Mouse (Mus musculus): ENCODE results near the gene Cgnl1.

Gene Cgnl1

DNA sequence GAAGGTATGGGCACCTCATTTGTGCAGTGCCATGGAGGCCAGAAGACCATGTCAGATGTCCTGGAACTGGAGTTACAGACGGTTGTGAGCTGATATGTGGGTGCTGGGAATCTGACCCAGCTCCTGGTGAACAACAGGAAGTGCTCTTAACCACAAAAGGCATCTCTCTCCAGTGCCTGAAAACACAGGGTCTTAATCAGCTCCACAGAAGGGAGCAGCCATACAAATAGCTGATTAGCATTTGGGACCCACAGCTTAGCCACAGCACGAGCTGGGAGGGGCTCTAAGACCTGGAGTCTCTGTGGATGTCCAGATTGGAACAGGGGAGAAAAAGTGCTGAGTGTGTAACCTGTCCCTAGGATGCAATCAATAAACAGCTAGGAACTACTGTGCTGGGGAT lies 4.5 kb downstream of the Cgnl1 start:
- DNase-seq (ENCODE audit: low spot score) = no peak

DNA sequence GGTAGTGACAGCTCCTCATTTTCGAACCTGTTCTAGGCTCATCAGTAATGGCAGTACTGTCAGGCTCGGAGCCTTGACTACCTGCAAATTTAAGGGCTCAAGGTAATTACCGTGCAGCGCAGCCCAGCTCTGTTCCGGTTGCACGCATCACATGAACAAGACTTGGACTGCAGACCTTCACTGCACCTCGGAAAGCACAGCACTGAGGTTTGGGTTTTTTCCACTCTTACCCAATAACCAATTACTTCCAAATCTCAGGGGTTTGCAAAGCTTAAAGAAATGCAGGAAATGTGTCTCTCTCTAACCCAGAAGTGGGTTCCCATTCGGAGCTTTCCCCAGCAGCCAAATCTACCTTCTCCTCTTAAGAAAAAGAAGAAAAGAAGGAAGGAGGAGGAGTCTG lies 5.1 kb downstream of the Cgnl1 start:
- DNase-seq (ENCODE audit: low spot score) = no peak

- DNase-seq (ENCODE audit: low spot score) = no peak
Measured at GRCm38 (mm10) chr9:71764551-71764950, 6.9 kb downstream of the Cgnl1 start.

DNA sequence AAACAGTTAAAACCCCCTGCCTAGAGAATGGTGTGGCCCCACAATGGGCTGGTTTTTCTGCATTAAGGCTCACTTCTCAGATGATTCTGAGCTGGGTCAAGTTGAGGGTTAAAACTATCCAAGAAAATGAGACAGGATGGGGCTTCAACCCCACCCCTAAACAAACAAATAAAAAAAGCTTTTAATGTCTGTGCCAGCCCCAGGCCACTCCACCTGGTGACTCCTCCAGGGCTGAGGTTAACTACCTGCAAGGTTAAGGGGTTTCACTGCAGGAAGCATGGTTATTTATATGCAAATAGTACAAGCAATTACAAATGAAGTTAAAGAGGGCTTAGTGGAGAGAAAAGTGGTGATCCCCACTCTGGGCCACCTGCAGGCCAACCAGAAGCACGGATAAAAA lies 8.1 kb downstream of the Cgnl1 start:
- no peak for DNase-seq (ENCODE audit: low spot score)

DNA sequence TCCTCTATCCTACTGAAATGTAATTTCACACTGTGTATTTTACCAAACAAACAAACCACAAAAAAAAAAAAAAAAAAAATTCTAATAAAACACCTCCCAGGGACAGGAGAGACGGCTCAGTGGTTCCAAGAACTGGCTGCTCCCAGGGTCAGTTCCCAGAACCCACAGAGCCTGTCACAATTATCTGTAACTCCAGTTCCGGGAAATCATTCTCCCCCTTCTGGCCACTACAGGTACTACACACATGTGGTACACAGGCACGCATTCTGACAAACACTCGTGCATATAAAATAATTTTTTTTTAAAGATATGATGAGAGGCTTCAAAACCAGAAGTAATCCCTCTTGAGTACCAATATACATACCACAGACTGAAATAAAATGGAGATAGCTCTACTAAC lies 9.7 kb downstream of the Cgnl1 start:
- DNase-seq (ENCODE audit: low spot score) = no peak

GRCm38 (mm10) chr9:71760518-71761141 lies 10.8 kb downstream of the Cgnl1 start:
- no peak for DNase-seq (ENCODE audit: low spot score)

- no peak for DNase-seq (ENCODE audit: low spot score)
Measured at GRCm38 (mm10) chr9:71759893-71760292, 11.5 kb downstream of the Cgnl1 start.

- DNase-seq (ENCODE audit: low spot score) = no peak
Measured at GRCm38 (mm10) chr9:71757386-71757785, 14.0 kb downstream of the Cgnl1 start.

GRCm38 (mm10) chr9:71756916-71757315 lies 14.5 kb downstream of the Cgnl1 start:
- DNase-seq (ENCODE audit: low spot score) = no peak

- DNase-seq (ENCODE audit: low spot score) = no peak
Measured at GRCm38 (mm10) chr9:71753981-71754380, 17.4 kb downstream of the Cgnl1 start.

DNA sequence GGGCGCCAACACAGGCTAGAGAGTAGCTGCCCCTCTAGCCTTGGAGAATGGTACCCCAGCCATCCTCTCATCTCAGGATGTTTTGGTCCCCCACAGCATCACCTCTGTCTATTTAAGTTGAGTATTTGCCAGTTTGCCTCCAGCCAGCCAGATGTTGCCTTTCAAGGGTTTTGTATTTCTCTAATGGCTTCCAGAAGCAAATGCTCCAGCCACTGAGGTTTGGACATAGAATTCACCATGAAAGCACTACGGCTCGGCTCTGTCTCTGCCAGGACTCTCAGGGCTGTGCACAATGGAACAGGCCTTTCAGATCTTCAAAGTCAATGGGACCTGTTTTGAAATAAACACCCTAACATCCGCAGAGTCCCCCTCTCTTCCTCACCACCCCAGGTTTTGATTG lies 17.9 kb downstream of the Cgnl1 start:
- DNase-seq (ENCODE audit: low spot score) = no peak

DNA sequence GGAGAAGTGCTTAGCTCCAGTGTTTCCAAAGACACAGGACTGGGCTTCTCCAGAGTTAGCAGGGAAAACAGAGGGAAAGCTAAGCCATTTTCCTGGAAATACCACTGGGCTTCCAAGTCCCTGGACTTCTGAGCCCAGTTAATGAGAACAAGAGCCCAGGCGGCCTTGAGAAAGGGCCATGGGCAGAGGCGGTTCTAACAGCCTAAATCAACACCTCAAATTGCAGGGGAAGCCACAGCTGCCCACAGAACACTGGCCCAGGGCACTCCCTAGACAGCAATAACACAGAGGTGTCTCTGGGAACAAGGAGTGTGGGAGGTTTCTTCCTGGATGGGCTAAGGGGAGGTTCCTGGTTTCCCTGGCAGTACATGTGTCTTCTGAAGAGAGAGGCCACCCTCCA lies 18.3 kb downstream of the Cgnl1 start:
- DNase-seq (ENCODE audit: low spot score) = no peak

GRCm38 (mm10) chr9:71750015-71750672 lies 21.3 kb downstream of the Cgnl1 start:
- no peak for DNase-seq (ENCODE audit: low spot score)

DNA sequence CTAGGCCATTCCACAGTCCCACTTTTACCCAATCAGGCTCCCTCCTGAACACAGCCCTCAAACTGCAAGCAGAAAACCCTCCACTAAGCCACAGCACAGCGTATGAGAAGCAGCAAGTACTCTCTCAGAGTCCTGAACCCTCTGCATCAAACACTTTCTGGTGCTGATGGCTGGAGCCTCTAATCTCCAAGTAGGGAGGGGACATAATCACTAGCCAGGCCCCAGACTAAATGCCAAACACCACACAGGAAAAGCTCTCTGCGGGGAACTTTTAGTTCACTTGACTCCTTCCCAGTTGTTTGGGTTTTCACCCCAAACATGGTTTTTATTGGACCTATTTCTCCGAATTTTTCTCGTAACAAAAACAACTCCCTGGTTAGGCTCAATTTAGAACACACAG lies 25.0 kb downstream of the Cgnl1 start:
- DNase-seq (ENCODE audit: low spot score) = no peak

GRCm38 (mm10) chr9:71738081-71738930 lies 33.1 kb downstream of the Cgnl1 start:
- no peak for DNase-seq (ENCODE audit: low spot score)

GRCm38 (mm10) chr9:71737257-71738023 lies 34.0 kb downstream of the Cgnl1 start:
- no peak for DNase-seq (ENCODE audit: low spot score)

- no peak for DNase-seq (ENCODE audit: low spot score)
Measured at GRCm38 (mm10) chr9:71735886-71736285, 35.5 kb downstream of the Cgnl1 start.

- DNase-seq (ENCODE audit: low spot score) = no peak
Measured at GRCm38 (mm10) chr9:71733559-71733958, 37.8 kb downstream of the Cgnl1 start.

DNA sequence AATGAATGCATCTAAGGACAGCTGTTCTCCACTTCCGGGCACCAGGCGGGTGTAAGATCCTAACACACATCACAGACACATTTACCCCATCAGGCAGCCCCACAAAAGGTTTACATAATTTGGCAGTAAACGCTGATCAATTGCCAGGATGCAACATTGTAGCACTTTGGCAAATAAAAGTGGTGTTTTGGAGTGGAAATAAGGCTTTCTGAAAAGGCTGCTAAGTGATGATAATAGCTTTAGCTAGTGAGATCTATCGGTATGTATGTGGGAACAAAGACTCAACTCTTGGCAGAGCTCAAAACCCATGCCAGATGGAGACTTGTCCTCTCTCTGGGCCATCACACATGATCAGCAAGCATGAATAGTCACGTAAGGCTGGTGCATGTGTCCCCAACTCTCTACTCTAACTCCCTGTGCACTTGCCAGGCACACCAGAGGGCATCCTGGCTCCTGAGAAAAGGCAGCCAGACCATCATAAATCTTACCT lies 42.5 kb downstream of the Cgnl1 start:
- DNase-seq (ENCODE audit: low spot score) = no peak

DNA sequence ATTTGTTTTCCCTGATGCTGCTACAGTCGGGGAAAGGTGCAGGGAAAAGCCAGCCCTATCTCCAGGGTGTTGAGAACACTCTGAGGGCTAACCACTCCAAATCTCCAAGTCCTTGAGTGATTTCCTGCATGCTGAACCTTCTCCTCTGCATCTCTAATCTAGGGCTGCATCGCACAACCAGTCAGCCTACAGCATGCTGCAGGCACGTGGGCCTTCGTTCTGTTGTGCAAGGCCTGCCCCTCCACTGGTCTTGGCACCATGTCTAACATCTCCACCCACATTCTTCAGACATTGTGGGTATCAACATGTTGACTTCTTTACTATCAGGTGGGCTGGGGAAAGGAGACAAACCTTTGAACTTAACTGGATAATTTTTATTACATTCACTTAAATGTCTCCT lies 44.2 kb downstream of the Cgnl1 start:
- DNase-seq (ENCODE audit: low spot score) = no peak

- DNase-seq (ENCODE audit: low spot score) = no peak
Measured at GRCm38 (mm10) chr9:71726121-71726520, 45.3 kb downstream of the Cgnl1 start.

GRCm38 (mm10) chr9:71722366-71722765 lies 49.0 kb downstream of the Cgnl1 start:
- DNase-seq (ENCODE audit: low spot score) = no peak

All from ovary, postnatal 14 days (tissue).